In genomic region chr11:69267341-69267740, GRCm38 (mm10) we compare ENCODE assay signal across 9 mouse cellular contexts. TPM values are rescaled to one million over a fixed set of nuclear protein-coding genes. Genes with fewer than 3 reads are reported as not detected.
A peak's percentile ranks its signal among the peaks of the same experiment; 100 is the strongest.
DNase-seq lines count a peak whose midpoint lies in the region; ATAC-seq lines count a peak whose summit lies in the region.
"Had no signal": no experiment of that assay in that cellular context is flagged by ENCODE, and none has a peak within 500 bp of the region (broad histone marks: within the 10 kb centered on the region; RNA-seq: fewer than 3 reads in every experiment).

No protein-coding gene starts in this region.

- H3K27ac ChIP-seq in forebrain, embryonic 11.5 days (ENCODE audit: low read depth, low read length), result no peak overlapping the region
- no peak overlapping the region for H3K27ac ChIP-seq in forebrain, embryonic 13.5 days

- DNase-seq in forebrain, embryonic 11.5 days (ENCODE audit: low spot score), result peak; percentile 61
- peak; percentile 54 for DNase-seq in thymus, postnatal 0 days (ENCODE audit: low spot score)
- no peak for DNase-seq in thymus, adult 18-20 months
- DNase-seq in forelimb bud, embryonic 11.5 days (ENCODE audit: low read depth, low spot score), result peak; percentile 46
- peak; percentile 74 for DNase-seq in retina, embryonic 14.5 days (ENCODE audit: low spot score)
- no peak for DNase-seq in layer of hippocampus, adult 18-20 months (ENCODE audit: low spot score in 2 of 2)
- DNase-seq in urinary bladder, adult 18-20 months (ENCODE audit: low spot score in 2 of 2), result no peak

- no peak overlapping the region for H3K4me2 ChIP-seq in forebrain, embryonic 11.5 days (ENCODE audit: low read depth, low read length, severe bottlenecking)
- H3K4me2 ChIP-seq in forebrain, embryonic 13.5 days, result no peak overlapping the region

- no peak for ATAC-seq in forebrain, embryonic 11.5 days (replicated peaks; ENCODE audit: low FRiP score)
- ATAC-seq in forebrain, embryonic 13.5 days, result no peak

- H3K9ac ChIP-seq in forebrain, embryonic 11.5 days (ENCODE audit: low read length), result no peak overlapping the region
- no peak overlapping the region for H3K9ac ChIP-seq in forebrain, embryonic 13.5 days

- H3K36me3 ChIP-seq in forebrain, embryonic 11.5 days (ENCODE audit: control insufficient read depth, insufficient read depth, low read length), result no peaks in the 10 kb centered on the region
- no peaks in the 10 kb centered on the region for H3K36me3 ChIP-seq in forebrain, embryonic 13.5 days (ENCODE audit: poor library complexity, severe bottlenecking)

- no peaks in the 10 kb centered on the region for H3K9me3 ChIP-seq in forebrain, embryonic 11.5 days (ENCODE audit: control insufficient read depth, low read length)
- no peaks in the 10 kb centered on the region for H3K9me3 ChIP-seq in forebrain, embryonic 13.5 days (replicated peaks)

- H3K27me3 ChIP-seq in forebrain, embryonic 11.5 days (ENCODE audit: control insufficient read depth, insufficient read depth, low read length), result no peaks in the 10 kb centered on the region
- peaks cover 11% of the 10 kb centered on the region for H3K27me3 ChIP-seq in forebrain, embryonic 13.5 days

- 30% methylated on average over 7 of the region's 7 CpGs for WGBS in forebrain, embryonic 11.5 days
- WGBS in forebrain, embryonic 13.5 days, result 27% methylated on average over 7 of the region's 7 CpGs

- H3K4me3 ChIP-seq in forebrain, embryonic 11.5 days (ENCODE audit: low read depth, low read length), result no peak overlapping the region
- no peak overlapping the region for H3K4me3 ChIP-seq in forebrain, embryonic 13.5 days

- H3K4me1 ChIP-seq in forebrain, embryonic 11.5 days (replicated peaks; ENCODE audit: control insufficient read depth, insufficient read depth, low read length), result 0 out of 2 replicates have a peak, but pooled peaks cover 2% of the 10 kb centered on the region
- H3K4me1 ChIP-seq in forebrain, embryonic 13.5 days, result peaks cover 15% of the 10 kb centered on the region; the same call in 1 of the 2 replicates

RNA-seq across cellular contexts. Expression of gene Gucy2e, which starts 30.5 kb away (rescaled TPM):
- polyA plus RNA-seq in forebrain, embryonic 11.5 days (2014; fragmentation: Nextera tagmentation; extraction: Ambion mirVana), result 0.05 and 0.07 TPM in 2 replicates
- 0.18 and 0.29 TPM in 2 replicates for polyA plus RNA-seq in forebrain, embryonic 13.5 days (2015; fragmentation: Nextera tagmentation; extraction: Ambion mirVana)
- polyA plus RNA-seq in thymus, postnatal 0 days (2015; fragmentation: Nextera tagmentation; extraction: Ambion mirVana), result not detected in 2 replicates
- total RNA-seq in layer of hippocampus, adult 18-20 months (2021), result 1 to 10 TPM; 1.5 to 1.6 TPM
- total RNA-seq: neutrophil, adult 5-6 weeks had no signal

RNA-seq across cellular contexts. Expression of gene Cntrob, which starts 56.2 kb away (rescaled TPM):
- polyA plus RNA-seq in forebrain, embryonic 11.5 days (2014; fragmentation: Nextera tagmentation; extraction: Ambion mirVana), result 31.7 and 32.1 TPM in 2 replicates
- polyA plus RNA-seq in forebrain, embryonic 13.5 days (2015; fragmentation: Nextera tagmentation; extraction: Ambion mirVana), result 37.1 and 43.3 TPM in 2 replicates
- polyA plus RNA-seq in thymus, postnatal 0 days (2015; fragmentation: Nextera tagmentation; extraction: Ambion mirVana), result 22.4 and 22.8 TPM in 2 replicates
- total RNA-seq in layer of hippocampus, adult 18-20 months (2021), result 10 to 100 TPM; 13.5 to 14.1 TPM

RNA-seq across cellular contexts. Expression of gene Trappc1, which starts 56.4 kb away (rescaled TPM):
- 188 and 196 TPM in 2 replicates for polyA plus RNA-seq in forebrain, embryonic 11.5 days (2014; fragmentation: Nextera tagmentation; extraction: Ambion mirVana)
- polyA plus RNA-seq in forebrain, embryonic 13.5 days (2015; fragmentation: Nextera tagmentation; extraction: Ambion mirVana), result 208 and 210 TPM in 2 replicates
- polyA plus RNA-seq in thymus, postnatal 0 days (2015; fragmentation: Nextera tagmentation; extraction: Ambion mirVana), result 132 and 138 TPM in 2 replicates
- 10 to 100 TPM; 51.4 to 59.8 TPM for total RNA-seq in layer of hippocampus, adult 18-20 months (2021)

RNA-seq across cellular contexts. Expression of gene Kcnab3, which starts 58.7 kb away (rescaled TPM):
- polyA plus RNA-seq in forebrain, embryonic 11.5 days (2014; fragmentation: Nextera tagmentation; extraction: Ambion mirVana), result 3.5 and 3.7 TPM in 2 replicates
- 3.7 and 4.0 TPM in 2 replicates for polyA plus RNA-seq in forebrain, embryonic 13.5 days (2015; fragmentation: Nextera tagmentation; extraction: Ambion mirVana)
- polyA plus RNA-seq in thymus, postnatal 0 days (2015; fragmentation: Nextera tagmentation; extraction: Ambion mirVana), result 0.18 and 0.24 TPM in 2 replicates
- total RNA-seq in layer of hippocampus, adult 18-20 months (2021), result 10 to 100 TPM; 21.0 to 25.8 TPM

Comparison
In these comparisons a context has a peak if more than half of its experiments do, and no peak if none do; other contexts are left out.
1. DNase-seq: peak in forebrain, embryonic 11.5 days (single experiment), thymus, postnatal 0 days (single experiment), forelimb bud, embryonic 11.5 days (single experiment) and retina, embryonic 14.5 days (single experiment); none in thymus, adult 18-20 months (0 of 2), layer of hippocampus, adult 18-20 months (0 of 2) and urinary bladder, adult 18-20 months (0 of 2).